Mouse (Mus musculus) kidney, adult 2 months (tissue): ENCODE results near the gene Ccnt2.

ENCODE experiments used
- CTCF ChIP-seq: fragments of 200-500 bp; conservative IDR thresholded peaks from 2 replicates; pipeline ENCODE4 v1.5.1; 2011; ENCODE audit warnings: low read depth, mild to moderate bottlenecking, control low read depth, low read length, moderate library complexity, mixed read lengths; ENCODE audit not compliant: insufficient read depth, insufficient read length
- POLR2A ChIP-seq: fragments of 200-500 bp; IDR thresholded peaks from one replicate; pipeline ENCODE4 v1.6.1; 2011; ENCODE audit warnings: low read depth, low read length, control low read depth

- TF ChIP-seq POLR2A: no peak
- no peak for TF ChIP-seq CTCF
Observed at GRCm38 (mm10) chr1:127834202-127834601, 60.2 kb downstream of the Ccnt2 start.
